Mouse (Mus musculus) cerebellum, adult 2 months (tissue): ENCODE results near the gene Speg.

ENCODE experiments used
- CTCF ChIP-seq: fragments of 200-500 bp; IDR thresholded peaks from 2 replicates; pipeline ENCODE4 v1.5.1; 2011; ENCODE audit warnings: low read depth, mild to moderate bottlenecking, control low read depth, low read length, moderate library complexity, borderline replicate concordance; ENCODE audit not compliant: insufficient read depth
- POLR2A ChIP-seq: fragments of 200-500 bp; IDR thresholded peaks from 2 replicates; pipeline ENCODE4 v1.6.1; 2011; ENCODE audit warnings: low read length, control low read depth, borderline replicate concordance; ENCODE audit not compliant: insufficient read depth

- TF ChIP-seq CTCF (no peak), POLR2A (no peak)
Measured at GRCm38 (mm10) chr1:75422216-75422822, 47.2 kb downstream of the Speg start.
